Mouse (Mus musculus): ENCODE measurements around the gene Vamp2. TPM values are rescaled to one million over a fixed set of nuclear protein-coding genes. Genes with fewer than 3 reads are reported as not detected.

Vamp2 gene
- polyA plus RNA-seq, 1 experiment: 1,200 TPM

DNA sequence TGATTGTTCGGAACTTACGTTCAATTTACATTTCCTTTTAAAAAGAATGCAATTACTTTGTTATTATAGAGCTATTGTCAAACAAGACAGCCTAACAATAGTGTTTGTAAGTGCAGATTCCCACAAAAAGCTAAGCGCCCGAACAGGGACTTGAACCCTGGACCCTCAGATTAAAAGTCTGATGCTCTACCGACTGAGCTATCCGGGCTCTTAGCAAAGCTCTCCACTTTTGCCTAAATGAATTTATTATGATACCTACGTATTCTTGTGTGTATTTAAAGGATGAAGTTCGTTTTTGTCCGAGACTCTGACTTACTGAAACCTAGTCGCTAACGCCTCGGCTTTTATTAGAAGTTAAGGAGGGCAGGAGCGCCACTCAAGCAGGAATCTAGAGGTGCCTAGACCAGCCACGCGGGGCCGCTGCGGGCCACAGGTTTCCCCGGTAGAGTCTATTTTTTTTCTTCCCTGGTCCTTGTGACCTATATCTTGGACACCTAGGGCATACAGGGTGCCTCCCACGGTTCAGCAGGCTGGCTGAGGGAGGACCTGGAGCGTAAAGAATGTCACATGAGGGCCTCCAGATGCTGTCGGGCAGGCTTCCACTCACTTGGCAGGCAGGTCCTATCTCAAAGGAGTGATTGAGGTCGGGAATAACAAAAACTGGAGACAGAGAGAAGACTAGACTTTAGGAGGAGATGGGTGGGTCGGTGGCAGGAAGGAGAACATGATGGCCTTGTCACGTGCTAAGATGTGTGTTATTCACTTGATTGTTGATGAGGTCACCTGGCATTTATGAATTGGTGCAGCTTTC is 37.0 kb downstream of the Vamp2 start:
- DNase-seq (ENCODE audit: extremely low spot score in 1 of 2, low spot score in 1 of 2): peak in 1 of 2 experiments; percentile 95

DNA sequence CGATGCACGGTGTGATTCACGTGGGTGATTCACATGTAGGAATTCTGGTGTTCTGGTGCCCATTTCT is 37.4 kb downstream of the Vamp2 start, which contains the start of gene Aloxe3:
TSS of gene Aloxe3 (plus strand) at position 45 of the 67 bp plus-strand sequence.
- DNase-seq (ENCODE audit: extremely low spot score in 1 of 2, low spot score in 1 of 2): no peak

DNA sequence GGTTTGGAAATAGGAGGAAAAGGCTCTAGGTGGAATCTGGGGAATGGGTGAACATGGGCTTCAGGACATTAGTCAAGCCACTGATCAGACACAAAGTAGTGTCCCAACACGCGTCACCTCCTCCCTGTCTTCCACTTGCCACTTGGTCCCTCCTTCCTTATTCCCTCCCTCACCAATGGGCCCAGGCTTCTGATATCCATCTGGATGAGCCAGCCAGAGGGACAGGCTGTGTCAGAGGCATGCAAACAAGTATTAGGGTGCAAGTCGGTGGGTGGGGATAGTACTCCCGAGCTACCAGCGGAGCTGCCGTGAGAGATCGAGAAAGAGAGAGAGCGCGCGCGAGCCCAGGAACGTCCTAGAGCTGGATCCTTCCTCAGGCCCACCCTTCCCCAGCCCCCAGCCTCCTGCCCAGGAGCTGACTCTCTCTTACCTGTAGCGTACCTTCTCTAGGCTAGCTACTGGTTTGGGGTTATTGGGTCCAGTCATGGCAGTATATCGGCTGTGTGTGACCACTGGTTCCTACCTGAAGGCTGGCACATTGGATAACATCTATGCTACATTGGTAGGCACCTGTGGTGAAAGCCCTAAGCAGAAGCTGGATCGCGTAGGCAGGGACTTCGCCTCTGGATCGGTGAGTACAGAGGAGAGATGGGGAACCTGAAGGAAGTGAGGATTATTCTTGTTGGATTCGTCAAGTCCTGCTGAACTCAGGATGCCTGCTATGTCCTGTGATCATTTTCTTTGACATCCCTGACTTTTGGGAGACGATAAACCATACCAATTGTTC is 37.8 kb downstream of the Vamp2 start:
- DNase-seq (ENCODE audit: extremely low spot score in 1 of 2, low spot score in 1 of 2): peak in 1 of 2 experiments; percentile 36

- no peak for DNase-seq (ENCODE audit: extremely low spot score in 1 of 2, low spot score in 1 of 2)
These were observed 38.4 kb downstream of the Vamp2 start for GRCm38 (mm10) chr11:69126706-69127095.

- no peak for DNase-seq (ENCODE audit: extremely low spot score in 1 of 2, low spot score in 1 of 2)
These were observed 40.3 kb downstream of the Vamp2 start for GRCm38 (mm10) chr11:69128426-69129122.

GRCm38 (mm10) chr11:69133566-69133922 is 45.3 kb downstream of the Vamp2 start:
- DNase-seq (ENCODE audit: extremely low spot score in 1 of 2, low spot score in 1 of 2): no peak

DNA sequence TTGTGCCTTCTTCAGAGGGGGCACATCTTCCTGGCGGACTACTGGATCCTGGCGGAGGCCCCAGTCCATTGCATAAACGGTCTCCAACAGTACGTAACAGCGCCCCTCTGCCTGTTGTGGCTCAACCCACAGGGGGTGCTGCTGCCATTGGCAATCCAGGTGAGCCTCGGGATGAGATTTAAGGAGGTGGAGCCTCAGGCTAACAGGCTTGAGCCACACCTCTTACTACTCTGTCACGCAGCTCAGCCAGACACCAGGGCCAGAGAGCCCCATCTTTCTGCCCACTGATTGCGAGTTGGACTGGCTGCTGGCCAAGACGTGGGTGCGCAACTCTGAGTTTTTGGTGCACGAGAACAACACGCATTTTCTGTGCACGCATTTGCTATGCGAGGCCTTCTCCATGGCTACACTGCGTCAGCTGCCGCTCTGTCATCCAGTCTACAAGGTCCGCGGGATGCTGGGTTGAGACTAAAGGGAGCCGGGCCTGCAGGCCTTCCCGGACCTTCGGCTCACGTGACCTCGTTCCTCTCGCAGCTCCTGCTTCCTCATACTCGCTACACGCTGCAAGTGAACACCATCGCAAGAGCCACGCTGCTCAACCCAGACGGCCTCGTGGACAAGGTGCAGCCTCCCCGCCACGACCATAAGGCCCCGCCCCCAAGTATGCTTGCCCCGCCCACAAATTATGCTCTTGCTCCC is 45.8 kb downstream of the Vamp2 start:
- peak; percentile 79 to 88 for DNase-seq (ENCODE audit: extremely low spot score in 1 of 2, low spot score in 1 of 2)

GRCm38 (mm10) chr11:69134622-69134968 is 46.3 kb downstream of the Vamp2 start:
- no peak for DNase-seq (ENCODE audit: extremely low spot score in 1 of 2, low spot score in 1 of 2)

- no peak for DNase-seq (ENCODE audit: extremely low spot score in 1 of 2, low spot score in 1 of 2)
These were observed 47.1 kb downstream of the Vamp2 start for GRCm38 (mm10) chr11:69135361-69135760.

Other genes with a start within 250 kb of the Vamp2 start
- gene Ndel1, start 216.6 kb upstream of the Vamp2 start, polyA plus RNA-seq (2012; rRNA removed): 99.0 and 114 TPM in 2 replicates
- gene Rnf222, start 199.9 kb upstream of the Vamp2 start, polyA plus RNA-seq (2012; rRNA removed): 0.02 TPM in 1 of 2 replicates, not detected in the other
- 1,561 and 1,707 TPM in 2 replicates for gene Rpl26, start 186.9 kb upstream of the Vamp2 start, polyA plus RNA-seq (2012; rRNA removed)
- gene Odf4, start 161.4 kb upstream of the Vamp2 start, polyA plus RNA-seq (2012; rRNA removed): 0.48 and 0.82 TPM in 2 replicates
- 17.6 and 23.9 TPM in 2 replicates for gene Arhgef15, start 131.0 kb upstream of the Vamp2 start, polyA plus RNA-seq (2012; rRNA removed)
- 15.3 and 15.5 TPM in 2 replicates for gene Slc25a35, start 120.4 kb upstream of the Vamp2 start, polyA plus RNA-seq (2012; rRNA removed)
- 26.1 and 26.2 TPM in 2 replicates for gene Rangrf, start 113.3 kb upstream of the Vamp2 start, polyA plus RNA-seq (2012; rRNA removed)
- 19.0 and 19.8 TPM in 2 replicates for gene Pfas, start 80.0 kb upstream of the Vamp2 start, polyA plus RNA-seq (2012; rRNA removed)
- gene Ctc1, start 72.6 kb upstream of the Vamp2 start, polyA plus RNA-seq (2012; rRNA removed): 48.7 and 49.2 TPM in 2 replicates
- gene Aurkb, start 42.8 kb upstream of the Vamp2 start, polyA plus RNA-seq (2012; rRNA removed): 0.96 and 1.1 TPM in 2 replicates
- gene Borcs6, start 28.8 kb upstream of the Vamp2 start, polyA plus RNA-seq (2012; rRNA removed): 28.6 and 32.0 TPM in 2 replicates
- gene Tmem107, start 17.7 kb upstream of the Vamp2 start, polyA plus RNA-seq (2012; rRNA removed): 22.0 and 23.5 TPM in 2 replicates
- gene Per1, start 6.7 kb downstream of the Vamp2 start, polyA plus RNA-seq (2012; rRNA removed): 42.7 and 55.8 TPM in 2 replicates
- 0.78 and 0.86 TPM in 2 replicates for gene Hes7, start 31.9 kb downstream of the Vamp2 start, polyA plus RNA-seq (2012; rRNA removed)
- gene 9130213A22Rik, start 34.1 kb downstream of the Vamp2 start, polyA plus RNA-seq (2012; rRNA removed): 1.8 and 1.9 TPM in 2 replicates
- gene Aloxe3, start 37.4 kb downstream of the Vamp2 start, polyA plus RNA-seq (2012; rRNA removed): 5.1 and 8.0 TPM in 2 replicates
- gene Alox12b, start 68.5 kb downstream of the Vamp2 start, polyA plus RNA-seq (2012; rRNA removed): 2.0 TPM in 2 replicates
- 1.6 and 1.8 TPM in 2 replicates for gene Alox8, start 109.4 kb downstream of the Vamp2 start, polyA plus RNA-seq (2012; rRNA removed)
- 0.92 and 1.00 TPM in 2 replicates for gene Gucy2e, start 148.5 kb downstream of the Vamp2 start, polyA plus RNA-seq (2012; rRNA removed)
- gene Cntrob, start 235.3 kb downstream of the Vamp2 start, polyA plus RNA-seq (2012; rRNA removed): 27.8 and 31.3 TPM in 2 replicates
- 73.4 and 85.0 TPM in 2 replicates for gene Trappc1, start 235.5 kb downstream of the Vamp2 start, polyA plus RNA-seq (2012; rRNA removed)
- gene Kcnab3, start 237.8 kb downstream of the Vamp2 start, polyA plus RNA-seq (2012; rRNA removed): 105 and 109 TPM in 2 replicates